Mouse (Mus musculus): ENCODE data around the gene Plxnc1. TPM values are rescaled to one million over a fixed set of nuclear protein-coding genes. Genes with fewer than 3 reads are reported as not detected.

Gene Plxnc1
- total RNA-seq, 2 experiments from 2014 or later: 0.61 to 0.75 TPM

DNA sequence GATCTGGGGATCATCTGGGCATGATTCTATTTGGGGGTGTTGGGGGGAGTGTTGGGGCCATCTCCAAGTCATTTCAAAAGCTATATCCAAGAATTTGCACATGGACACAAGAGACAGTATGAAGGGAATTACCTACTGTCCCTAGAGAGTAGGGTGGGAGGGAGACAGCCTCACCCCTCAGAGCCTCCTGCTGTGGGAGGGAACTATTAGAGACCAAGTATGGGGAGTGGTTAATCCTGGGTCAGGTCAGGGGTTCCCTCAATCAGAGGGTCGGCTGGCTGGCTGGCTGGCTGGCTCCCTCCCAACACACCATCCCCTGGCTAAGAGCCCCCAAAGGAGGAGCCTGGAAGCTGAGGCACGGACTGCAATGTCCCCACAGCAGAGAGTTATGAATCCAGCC, 24.7 kb downstream of the Plxnc1 start:
- DNase-seq: no peak

DNA sequence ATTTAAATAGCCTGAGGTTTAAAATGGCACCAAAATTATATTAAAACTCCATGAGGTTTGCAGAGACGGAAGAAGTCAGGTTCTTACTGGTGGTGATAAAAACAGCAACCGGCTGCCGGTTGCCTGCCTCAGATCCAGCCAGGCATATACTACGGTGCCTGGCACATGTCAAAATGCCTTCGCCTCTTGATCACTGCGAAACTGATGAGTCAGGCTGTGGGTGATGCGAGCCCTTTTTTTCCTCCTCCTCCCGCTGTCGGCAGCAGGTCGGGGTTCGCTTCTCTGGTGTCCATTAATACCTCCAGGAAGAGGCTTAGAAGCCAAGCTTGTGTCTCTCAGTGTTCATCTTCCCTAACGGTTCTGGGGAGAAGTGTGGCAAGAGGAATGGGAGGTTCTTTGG, 25.1 kb downstream of the Plxnc1 start:
- no peak for DNase-seq

DNA sequence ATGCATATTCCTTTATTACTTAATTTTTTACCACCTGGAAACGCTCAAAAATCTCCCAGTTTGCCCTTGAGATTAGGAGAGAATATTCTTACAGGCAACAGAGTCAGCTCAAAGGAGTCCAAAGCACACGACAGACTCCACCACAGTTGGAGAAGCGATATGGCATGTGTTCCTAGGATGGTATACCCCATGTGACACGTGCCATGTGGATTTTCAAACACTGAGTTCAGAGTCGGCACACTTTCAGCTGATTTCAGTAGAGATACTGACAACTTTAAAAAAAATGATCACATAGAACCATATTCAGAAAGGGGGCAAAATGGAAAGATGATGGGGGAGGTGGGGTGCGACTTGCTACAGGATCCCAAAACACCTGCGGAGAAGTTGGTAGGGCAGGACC, 26.0 kb downstream of the Plxnc1 start:
- no peak for DNase-seq

DNA sequence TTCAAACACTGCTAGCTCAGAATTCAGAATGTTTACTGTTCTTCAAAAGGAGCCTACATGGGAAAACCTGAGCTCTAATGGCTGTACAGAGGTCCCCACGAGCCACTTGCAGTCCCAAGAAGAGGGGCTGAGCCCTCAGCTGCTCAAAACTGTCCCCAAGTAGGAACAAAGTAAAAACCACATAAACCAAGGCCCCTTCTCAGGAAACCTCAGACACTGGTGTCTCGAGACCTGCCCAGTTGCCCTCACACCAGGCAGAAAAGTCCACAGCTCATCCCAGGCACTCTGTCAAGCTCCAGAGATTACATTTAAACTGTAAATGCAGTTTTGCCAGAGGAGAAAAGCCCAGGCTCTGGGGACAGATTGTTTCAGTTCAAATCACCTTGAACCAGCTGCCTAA, 26.6 kb downstream of the Plxnc1 start:
- DNase-seq: no peak

DNA sequence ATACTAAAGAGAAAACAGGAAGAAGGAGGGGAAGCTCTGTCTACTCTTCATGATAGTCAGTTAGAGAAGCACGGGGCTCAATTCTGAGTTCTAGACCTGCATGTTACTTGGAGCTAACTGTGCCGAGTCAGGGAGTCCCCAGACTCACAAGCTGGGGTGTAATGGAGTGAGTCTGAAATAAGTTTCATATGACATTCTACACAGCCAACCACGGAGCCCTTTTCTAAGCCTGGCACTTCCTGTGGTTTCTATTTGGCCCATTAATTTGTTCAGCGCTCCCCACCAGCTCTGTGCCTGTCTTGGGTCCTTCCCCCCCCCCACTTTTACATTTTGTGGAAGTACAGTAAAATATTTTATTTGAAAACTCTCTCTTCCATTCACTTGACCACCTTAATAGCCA, 27.3 kb downstream of the Plxnc1 start:
- no peak for DNase-seq

DNA sequence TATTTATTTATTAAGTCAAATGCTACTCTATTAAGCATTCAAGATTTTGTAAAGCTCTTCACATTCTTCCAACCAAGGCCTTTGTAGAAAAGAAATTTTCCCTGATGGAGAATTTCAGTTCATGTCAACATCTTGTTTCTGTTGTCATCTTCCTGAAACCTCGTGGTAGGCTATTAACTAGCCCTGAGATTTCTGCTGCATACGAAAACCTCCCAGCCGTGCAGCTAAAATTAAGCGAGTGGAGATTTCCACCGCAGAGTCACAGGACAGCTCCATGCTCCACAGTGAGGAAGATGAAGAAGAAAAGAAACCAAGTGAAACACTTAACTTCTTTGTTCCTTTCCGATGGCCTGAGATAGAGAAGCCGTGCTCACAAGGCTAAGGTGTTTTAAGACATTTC, 28.0 kb downstream of the Plxnc1 start:
- no peak for DNase-seq

DNA sequence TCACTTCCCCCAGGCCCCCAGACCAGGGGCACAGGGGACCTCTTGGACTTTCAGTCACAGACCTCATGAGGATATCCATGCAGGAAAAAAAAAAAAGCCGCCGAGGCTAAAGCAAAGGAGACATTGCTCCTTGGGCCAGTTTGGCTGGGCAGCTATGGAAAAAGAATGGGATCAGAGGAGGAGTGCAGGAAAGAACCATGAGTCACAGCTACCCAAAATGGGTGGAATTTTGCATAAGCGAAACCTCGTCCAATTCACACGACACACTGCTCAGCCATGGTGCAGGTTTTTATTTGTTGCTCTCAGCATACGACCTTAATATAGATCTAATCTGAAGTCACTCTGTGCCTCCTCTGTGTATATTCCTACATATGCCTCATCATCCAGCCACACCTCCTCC, 28.9 kb downstream of the Plxnc1 start:
- no peak for DNase-seq

DNA sequence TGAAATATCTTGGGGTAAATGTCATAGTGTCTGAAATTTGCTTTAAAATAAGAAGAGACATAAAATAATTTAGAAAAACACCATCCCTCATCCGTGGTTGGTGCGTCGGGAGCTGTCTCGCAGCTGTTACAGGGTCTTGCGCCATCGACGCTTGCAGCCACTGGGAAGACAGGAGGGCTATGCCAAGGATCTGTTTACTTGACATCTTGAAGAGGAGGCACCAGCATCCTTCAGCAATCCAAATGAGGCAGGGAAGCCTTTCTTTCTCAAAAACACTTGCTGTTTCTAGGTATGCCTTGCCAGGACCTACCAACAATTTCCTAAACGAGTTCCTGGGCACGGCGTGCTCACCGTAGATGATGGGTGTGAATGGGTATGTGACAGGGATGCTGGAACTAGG, 30.6 kb downstream of the Plxnc1 start:
- DNase-seq: no peak

DNA sequence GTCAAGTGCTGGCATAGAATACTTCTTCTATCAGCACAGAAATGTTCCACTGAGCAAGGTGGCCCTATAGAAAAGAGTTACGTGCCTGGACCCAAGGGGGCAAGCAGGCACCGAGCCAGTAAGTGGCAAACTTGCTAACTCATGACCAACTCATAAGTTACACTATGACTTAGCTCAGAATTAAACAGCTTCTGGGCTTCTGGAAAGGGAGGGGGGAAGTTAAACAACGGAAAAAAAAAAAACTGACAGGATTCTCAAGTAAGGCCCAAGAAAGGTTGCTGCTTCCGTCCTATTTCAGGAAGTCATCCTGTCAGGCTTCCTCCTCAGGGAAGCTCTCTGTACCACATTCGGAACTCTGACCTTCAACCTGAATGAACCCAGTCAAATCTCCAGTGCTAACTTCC, 31.3 kb downstream of the Plxnc1 start:
- no peak for DNase-seq

DNA sequence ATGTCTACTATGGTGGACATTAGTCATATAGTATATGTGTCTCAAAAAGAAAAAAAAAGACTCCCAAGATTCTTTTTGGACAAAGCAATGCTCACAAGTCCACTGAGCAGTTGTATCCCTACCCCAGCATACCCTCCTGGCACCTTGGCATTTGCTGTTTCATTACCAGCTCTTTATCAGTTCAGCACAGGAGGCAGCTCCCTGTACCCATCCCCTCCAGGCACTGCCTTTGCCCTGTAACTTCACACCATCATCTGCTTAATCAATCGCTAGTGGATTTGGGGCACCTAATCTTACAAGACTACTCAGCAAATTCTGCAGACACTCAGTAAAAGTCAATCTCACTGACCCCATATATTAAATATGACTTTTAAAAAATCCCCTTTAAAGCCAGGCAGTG, 32.1 kb downstream of the Plxnc1 start:
- DNase-seq: no peak

DNA sequence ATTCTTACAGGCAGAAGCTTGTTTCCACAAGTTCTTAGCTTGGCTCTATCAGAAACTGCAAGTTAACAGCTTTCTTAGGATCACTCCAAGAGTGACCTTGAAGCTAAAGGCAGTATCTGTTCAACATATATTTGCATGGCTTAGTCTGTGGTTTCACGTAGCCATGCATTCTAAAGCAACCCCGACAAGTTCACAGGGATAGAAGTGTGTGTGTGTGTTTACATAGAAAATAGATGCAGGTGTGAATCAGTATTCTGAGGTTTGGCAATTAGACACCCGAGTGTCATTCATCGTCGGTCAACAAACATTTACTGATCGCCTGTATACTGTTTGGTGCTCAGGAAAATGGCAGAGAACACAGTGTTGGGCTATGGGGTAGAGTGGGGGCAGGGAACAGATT, 33.5 kb downstream of the Plxnc1 start:
- no peak for DNase-seq

DNA sequence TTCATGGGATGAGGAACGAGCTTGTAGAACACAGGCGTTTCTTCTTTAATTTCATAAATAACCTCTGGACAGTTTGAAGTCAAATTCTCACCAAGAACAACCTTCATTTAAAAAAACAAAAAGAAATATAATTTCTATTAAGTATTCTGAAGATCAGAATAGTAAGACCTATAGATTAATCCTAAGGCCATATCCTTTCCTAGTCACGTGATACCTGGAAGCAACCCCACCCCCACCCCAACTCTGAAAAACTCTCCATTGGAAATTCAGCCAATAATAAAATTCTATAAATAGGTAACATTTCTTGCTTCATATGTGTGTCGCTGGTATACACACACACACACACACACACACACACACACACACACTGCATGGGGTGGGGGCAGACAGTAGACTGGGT, 34.1 kb downstream of the Plxnc1 start:
- DNase-seq: no peak

DNA sequence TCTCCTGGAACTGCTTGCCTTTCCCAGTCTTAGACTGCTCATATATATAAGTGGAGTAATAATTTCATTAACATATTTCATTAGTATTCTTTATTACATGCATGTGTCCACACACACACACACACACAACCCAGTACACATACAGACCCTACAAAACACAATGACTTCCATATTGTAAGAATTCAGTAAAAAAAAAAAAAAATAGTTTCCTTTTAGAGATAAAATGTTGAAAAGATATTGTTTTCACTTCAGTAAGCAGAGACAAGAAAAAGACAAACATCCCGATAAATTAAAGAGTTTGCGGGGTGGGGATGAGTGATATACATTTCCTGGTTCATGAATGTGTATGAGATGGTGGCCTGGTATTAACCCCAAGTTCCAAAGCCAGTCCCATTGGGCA, 34.8 kb downstream of the Plxnc1 start:
- no peak for DNase-seq

DNA sequence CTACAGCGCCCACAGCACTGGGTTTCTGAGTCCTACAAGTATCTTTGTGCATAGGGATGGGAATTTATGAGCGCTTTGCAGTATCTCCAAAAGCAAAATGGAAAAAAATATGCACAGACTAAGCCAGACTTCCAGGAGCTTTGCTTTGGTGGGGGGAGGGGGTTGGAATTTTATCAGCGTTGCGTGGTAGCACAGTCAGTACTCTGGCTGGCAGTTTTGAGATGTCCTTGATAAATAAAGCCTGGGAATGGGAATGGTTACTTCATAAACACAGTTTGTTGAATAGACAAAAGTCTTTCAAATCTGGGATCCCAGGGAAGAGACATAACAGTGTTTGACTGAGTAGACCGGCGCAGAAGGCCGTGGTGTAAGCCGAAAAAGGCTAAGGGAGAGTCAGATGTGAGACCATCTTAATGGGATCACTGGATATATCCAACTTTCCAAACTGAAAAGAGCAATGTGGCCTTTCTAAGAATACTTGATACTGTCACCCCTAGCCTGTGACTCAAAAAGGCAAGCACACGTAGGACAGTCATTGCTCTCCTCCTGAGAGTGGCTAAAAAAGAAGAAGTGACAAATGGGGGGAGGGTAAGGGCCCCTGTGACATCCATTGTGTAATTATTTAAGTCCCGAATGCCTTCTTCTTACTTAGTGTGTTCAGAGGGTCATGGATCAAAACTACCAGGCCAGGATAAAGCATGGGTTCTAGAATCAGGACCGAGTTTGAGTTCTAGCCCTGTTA, 35.5 kb downstream of the Plxnc1 start:
- no peak for DNase-seq

DNA sequence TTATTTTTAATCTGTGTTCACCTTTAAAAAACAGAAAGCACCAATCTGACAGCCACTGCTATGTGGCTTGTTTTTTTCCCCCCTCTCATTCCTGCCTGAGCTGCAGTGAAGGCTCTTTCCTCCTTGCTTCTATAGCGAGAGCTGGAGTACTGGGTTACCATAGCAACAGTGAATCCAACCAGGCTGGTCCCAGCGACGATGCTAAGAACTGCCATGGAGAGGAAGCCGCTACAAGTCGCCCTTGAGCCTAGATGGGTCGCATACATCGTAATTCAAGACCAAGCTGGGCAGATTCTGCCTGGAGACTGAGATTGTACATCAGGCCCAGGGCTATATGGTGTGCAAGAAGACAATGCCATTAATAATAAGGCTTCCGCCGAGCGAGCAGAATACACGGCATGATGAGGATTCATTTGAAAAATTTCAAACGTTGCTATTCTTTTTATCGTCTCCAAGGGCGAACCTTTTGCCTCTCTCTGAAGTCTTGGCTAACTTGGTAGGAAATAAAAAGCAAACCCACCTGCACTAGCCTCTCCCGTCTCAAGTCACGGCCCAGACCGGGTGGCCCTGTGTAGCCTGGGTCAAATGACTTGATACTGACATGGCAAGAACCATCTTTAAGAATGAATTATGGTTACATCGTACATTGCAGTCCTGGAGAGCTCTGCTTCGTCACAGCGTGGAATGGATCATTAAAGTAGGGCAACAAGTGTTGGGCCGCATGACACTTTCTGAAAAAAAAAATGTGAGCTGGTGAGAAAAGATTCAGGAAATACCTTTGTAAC, 38.8 kb downstream of the Plxnc1 start:
- DNase-seq: no peak

DNA sequence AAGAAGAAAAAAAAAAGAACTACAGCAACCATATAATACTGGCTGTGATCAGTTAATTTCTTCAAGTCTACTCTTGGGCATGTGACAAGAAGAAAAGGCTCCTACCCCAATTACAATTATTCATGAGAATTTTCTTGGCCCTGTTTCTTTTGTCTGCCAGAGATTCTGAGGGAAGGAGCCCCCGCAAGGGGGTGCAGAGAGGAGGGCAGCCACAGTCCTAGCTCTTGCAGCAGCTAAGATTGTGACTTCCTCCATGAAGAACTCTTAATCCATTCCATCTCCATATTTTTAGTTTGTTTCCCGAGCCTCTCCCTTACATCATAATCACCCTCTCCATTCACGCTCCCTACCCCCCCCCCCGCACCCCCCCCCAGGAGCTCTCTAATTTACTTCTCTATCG, 39.4 kb downstream of the Plxnc1 start:
- DNase-seq: no peak

DNA sequence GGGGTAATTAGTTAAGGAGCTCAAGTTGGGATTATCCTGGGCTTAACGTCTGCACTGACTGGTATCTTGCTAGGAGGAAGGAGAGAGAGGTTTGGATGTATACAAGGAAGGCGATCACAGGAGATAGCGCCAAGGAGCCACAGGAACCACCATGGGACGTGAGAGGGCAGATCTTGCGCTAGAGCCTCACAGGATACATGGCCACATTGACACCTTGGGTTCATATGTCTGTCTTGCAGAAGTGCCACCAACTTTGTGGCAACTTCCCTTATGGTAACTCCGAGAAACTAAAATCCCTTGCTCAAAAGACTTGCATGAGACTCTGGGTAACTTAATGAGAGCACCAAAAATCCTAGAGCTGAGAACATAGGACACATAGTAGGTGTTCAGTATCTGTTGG, 47.7 kb downstream of the Plxnc1 start:
- no peak for DNase-seq

DNA sequence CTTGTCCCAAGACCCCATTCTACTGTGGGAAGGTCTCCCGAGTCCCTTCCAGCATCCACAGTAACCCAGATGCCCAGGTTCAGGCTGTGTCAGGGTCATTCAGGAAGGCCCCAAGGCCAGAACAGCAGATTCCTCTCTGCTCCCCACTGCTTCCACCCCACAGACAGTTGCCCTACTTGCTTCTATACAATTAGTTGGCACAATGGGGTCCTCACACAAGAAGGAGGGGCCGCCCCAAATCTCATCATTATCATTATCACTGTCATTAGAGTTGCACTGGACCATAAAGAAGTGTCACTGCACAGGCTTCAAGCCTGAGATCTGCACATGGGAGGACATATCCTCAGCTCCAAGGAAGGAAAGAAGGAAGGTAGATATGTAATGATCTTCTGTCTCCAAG, 48.3 kb downstream of the Plxnc1 start:
- no peak for DNase-seq

DNA sequence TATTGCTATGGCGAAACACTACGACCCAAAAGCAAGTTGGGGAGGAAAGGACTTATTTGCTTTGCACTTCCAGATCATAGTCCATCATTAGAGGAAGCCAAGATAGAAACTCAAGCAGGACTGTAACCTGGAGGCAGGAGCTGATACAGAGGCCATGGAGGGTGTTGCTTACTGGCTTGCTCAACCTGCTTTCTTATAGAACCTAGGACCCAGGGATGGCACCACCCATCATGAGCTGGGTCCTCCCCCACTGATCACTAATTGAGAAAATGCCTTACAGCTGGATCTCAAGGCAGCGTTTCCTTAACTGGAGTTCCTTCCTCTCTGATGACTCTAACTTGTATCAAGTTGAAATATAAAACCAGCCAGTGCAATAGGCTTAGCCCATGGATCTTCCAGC, 48.8 kb downstream of the Plxnc1 start:
- DNase-seq: no peak

DNA sequence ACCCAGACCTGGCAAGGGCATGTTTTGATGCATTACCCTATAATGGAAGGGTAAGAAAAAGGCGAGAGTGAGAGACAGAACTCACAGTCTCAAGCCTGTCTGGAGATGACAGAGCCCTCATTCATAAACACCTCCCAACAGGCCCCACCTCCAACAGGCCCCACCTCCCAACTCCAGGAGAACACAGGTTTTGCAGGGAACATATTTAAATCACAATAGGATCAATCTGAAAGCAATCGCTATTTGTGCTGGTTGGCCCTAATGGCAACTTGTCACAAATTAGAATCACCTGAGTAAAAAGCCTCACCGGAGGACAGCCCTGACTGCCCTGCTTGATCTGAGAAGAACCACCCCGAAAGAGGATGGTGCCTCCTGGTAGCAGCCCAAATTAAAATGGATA, 54.9 kb downstream of the Plxnc1 start:
- no peak for DNase-seq

DNA sequence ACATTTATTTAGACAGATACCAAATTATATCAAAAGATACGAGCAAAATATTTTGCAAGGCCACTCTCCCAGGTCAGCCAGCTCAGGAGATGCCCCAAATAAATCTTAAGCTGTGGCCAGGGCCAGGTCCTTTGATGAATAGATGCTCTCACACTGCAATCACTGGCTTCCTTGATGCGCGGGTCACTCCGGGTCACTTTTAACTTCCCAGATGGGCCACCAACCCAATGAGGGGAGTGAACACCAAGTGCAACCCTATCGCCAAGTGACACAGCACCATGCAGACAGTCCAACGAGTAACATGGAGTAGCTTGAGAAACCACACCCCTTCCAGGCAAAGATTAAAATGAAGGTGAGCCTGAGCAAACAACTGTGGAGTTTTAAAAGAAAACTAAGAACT, 61.4 kb downstream of the Plxnc1 start:
- DNase-seq: no peak

DNA sequence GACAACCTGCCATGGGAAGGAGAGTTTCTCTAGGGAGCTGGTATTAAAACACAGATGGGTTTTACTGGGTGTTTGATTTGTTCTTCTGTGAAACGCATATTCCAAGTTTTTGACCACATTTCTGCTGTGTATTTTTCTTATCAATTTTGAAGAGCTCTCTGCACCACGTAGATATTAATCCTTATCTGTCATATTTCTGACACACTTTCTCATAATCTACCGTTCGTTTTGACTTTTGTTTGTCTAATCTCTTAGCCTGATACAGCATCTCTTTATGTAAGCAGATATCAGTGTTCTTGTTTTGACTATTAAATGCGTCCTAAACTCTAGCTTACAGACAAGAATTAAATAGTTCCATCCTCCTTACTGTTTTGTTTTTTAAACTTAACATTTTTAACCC, 73.1 kb downstream of the Plxnc1 start:
- no peak for DNase-seq

DNA sequence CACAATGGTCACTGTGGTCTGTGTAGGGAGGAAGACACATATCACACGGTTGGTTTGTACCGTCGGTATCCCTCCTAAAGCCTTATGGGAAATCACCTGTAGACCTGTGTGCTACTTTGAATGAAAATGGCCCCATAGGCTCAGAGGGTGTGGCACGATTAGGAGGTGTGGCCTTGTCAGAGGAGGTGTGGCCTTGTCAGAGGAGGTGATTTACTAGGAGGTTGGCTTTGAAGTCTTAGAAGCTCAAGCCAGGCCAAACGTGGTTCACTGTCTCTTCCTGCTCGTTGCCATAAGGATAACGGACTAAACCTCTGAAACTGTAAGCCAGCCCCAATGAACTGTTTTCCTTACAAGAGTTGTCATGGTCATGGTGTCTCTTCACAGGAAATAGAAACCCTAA, 73.5 kb downstream of the Plxnc1 start:
- DNase-seq: no peak

All from gastrocnemius, postnatal 25 days (tissue).